Mouse (Mus musculus): ENCODE results near the gene Olfr1420. TPM values are rescaled to one million over a fixed set of nuclear protein-coding genes. Genes with fewer than 3 reads are reported as not detected.

Olfr1420 gene
- 0.29 TPM in 1 of 2 replicates, not detected in the other for polyA plus RNA-seq (2014; fragmentation: Nextera tagmentation; extraction: Ambion mirVana)

GRCm38 (mm10) chr19:11886265-11886664 is at the start of gene Olfr1420:
TSS of gene Olfr1420 (plus strand) at chr19:11886565.
- no peak within 1 kb of the TSS for H3K4me3 ChIP-seq (ENCODE audit: low read depth, low read length)
- H3K4me2 ChIP-seq = no peak within 1 kb of the TSS
- WGBS (ENCODE audit: insufficient replicate concordance) = 15% methylated on average over 1 of the region's 1 CpGs
- H3K9ac ChIP-seq (ENCODE audit: low read depth, low read length) = no peak within 1 kb of the TSS
- ATAC-seq (replicated peaks; ENCODE audit: insufficient number of reproducible peaks, low FRiP score, low TSS enrichment) = no peak
- no peaks in the 10 kb centered on the region for H3K36me3 ChIP-seq (ENCODE audit: control insufficient read depth, insufficient read depth, low read length)
- H3K27ac ChIP-seq (ENCODE audit: low read depth, low read length) = no peak within 1 kb of the TSS
- no peaks in the 10 kb centered on the region for H3K9me3 ChIP-seq (replicated peaks; ENCODE audit: control insufficient read depth, low read length)
- no peaks in the 10 kb centered on the region for H3K27me3 ChIP-seq (ENCODE audit: control insufficient read depth, insufficient read depth, low read length)
- H3K4me1 ChIP-seq (ENCODE audit: control insufficient read depth, insufficient read depth, low read length) = no peaks in the 10 kb centered on the region

GRCm38 (mm10) chr19:11839119-11839518 is 47.2 kb upstream of the Olfr1420 start, which contains the start of gene Olfr1417:
TSS of gene Olfr1417 (minus strand) at chr19:11839219.
- Histone ChIP-seq H3K4me3 (ENCODE audit: low read depth, low read length) (no peak within 1 kb of the TSS), H3K36me3 (ENCODE audit: control insufficient read depth, insufficient read depth, low read length) (no peaks in the 10 kb centered on the region), H3K27me3 (ENCODE audit: control insufficient read depth, insufficient read depth, low read length) (no peaks in the 10 kb centered on the region), H3K4me2 (no peak within 1 kb of the TSS), H3K9me3 (replicated peaks; ENCODE audit: control insufficient read depth, low read length) (no peaks in the 10 kb centered on the region), H3K27ac (ENCODE audit: low read depth, low read length) (no peak within 1 kb of the TSS), H3K9ac (ENCODE audit: low read depth, low read length) (no peak within 1 kb of the TSS), H3K4me1 (ENCODE audit: control insufficient read depth, insufficient read depth, low read length) (no peaks in the 10 kb centered on the region)
- no peak for ATAC-seq (replicated peaks; ENCODE audit: insufficient number of reproducible peaks, low FRiP score, low TSS enrichment)
- WGBS (ENCODE audit: insufficient replicate concordance) = 82% methylated on average over 4 of the region's 4 CpGs

- H3K36me3 ChIP-seq (ENCODE audit: control insufficient read depth, insufficient read depth, low read length) = no peaks in the 10 kb centered on the region
- no peaks in the 10 kb centered on the region for H3K9me3 ChIP-seq (replicated peaks; ENCODE audit: control insufficient read depth, low read length)
- no peaks in the 10 kb centered on the region for H3K4me1 ChIP-seq (ENCODE audit: control insufficient read depth, insufficient read depth, low read length)
- H3K4me2 ChIP-seq = no peak overlapping the region
- 76% methylated on average over 4 of the region's 4 CpGs for WGBS (ENCODE audit: insufficient replicate concordance)
- no peak for ATAC-seq (replicated peaks; ENCODE audit: insufficient number of reproducible peaks, low FRiP score, low TSS enrichment)
- no peak overlapping the region for H3K4me3 ChIP-seq (ENCODE audit: low read depth, low read length)
- H3K9ac ChIP-seq (ENCODE audit: low read depth, low read length) = no peak overlapping the region
- no peak overlapping the region for H3K27ac ChIP-seq (ENCODE audit: low read depth, low read length)
- H3K27me3 ChIP-seq (ENCODE audit: control insufficient read depth, insufficient read depth, low read length) = no peaks in the 10 kb centered on the region
These were observed 40.0 kb upstream of the Olfr1420 start for GRCm38 (mm10) chr19:11846333-11846732.

GRCm38 (mm10) chr19:11852652-11853051 is 33.7 kb upstream of the Olfr1420 start:
- no peaks in the 10 kb centered on the region for H3K36me3 ChIP-seq (ENCODE audit: control insufficient read depth, insufficient read depth, low read length)
- 32% methylated on average over 4 of the region's 4 CpGs for WGBS (ENCODE audit: insufficient replicate concordance)
- no peak overlapping the region for H3K4me2 ChIP-seq
- no peaks in the 10 kb centered on the region for H3K27me3 ChIP-seq (ENCODE audit: control insufficient read depth, insufficient read depth, low read length)
- H3K4me3 ChIP-seq (ENCODE audit: low read depth, low read length) = no peak overlapping the region
- no peaks in the 10 kb centered on the region for H3K4me1 ChIP-seq (ENCODE audit: control insufficient read depth, insufficient read depth, low read length)
- H3K27ac ChIP-seq (ENCODE audit: low read depth, low read length) = no peak overlapping the region
- H3K9me3 ChIP-seq (replicated peaks; ENCODE audit: control insufficient read depth, low read length) = no peaks in the 10 kb centered on the region
- ATAC-seq (replicated peaks; ENCODE audit: insufficient number of reproducible peaks, low FRiP score, low TSS enrichment) = no peak
- no peak overlapping the region for H3K9ac ChIP-seq (ENCODE audit: low read depth, low read length)

- no peak for ATAC-seq (replicated peaks; ENCODE audit: insufficient number of reproducible peaks, low FRiP score, low TSS enrichment)
- Histone ChIP-seq H3K9me3 (replicated peaks; ENCODE audit: control insufficient read depth, low read length) (no peaks in the 10 kb centered on the region), H3K9ac (ENCODE audit: low read depth, low read length) (no peak overlapping the region), H3K36me3 (ENCODE audit: control insufficient read depth, insufficient read depth, low read length) (no peaks in the 10 kb centered on the region), H3K4me2 (no peak overlapping the region), H3K4me1 (ENCODE audit: control insufficient read depth, insufficient read depth, low read length) (no peaks in the 10 kb centered on the region), H3K27me3 (ENCODE audit: control insufficient read depth, insufficient read depth, low read length) (no peaks in the 10 kb centered on the region), H3K4me3 (ENCODE audit: low read depth, low read length) (no peak overlapping the region), H3K27ac (ENCODE audit: low read depth, low read length) (no peak overlapping the region)
- WGBS (ENCODE audit: insufficient replicate concordance) = 86% methylated on average over 2 of the region's 2 CpGs
These were observed 31.5 kb upstream of the Olfr1420 start for GRCm38 (mm10) chr19:11854821-11855220.

- no peaks in the 10 kb centered on the region for H3K4me1 ChIP-seq (ENCODE audit: control insufficient read depth, insufficient read depth, low read length)
- no peak overlapping the region for H3K9ac ChIP-seq (ENCODE audit: low read depth, low read length)
- no peak for ATAC-seq (replicated peaks; ENCODE audit: insufficient number of reproducible peaks, low FRiP score, low TSS enrichment)
- WGBS (ENCODE audit: insufficient replicate concordance) = 57% methylated on average over 6 of the region's 6 CpGs
- H3K27ac ChIP-seq (ENCODE audit: low read depth, low read length) = no peak overlapping the region
- H3K4me2 ChIP-seq = no peak overlapping the region
- H3K9me3 ChIP-seq (replicated peaks; ENCODE audit: control insufficient read depth, low read length) = no peaks in the 10 kb centered on the region
- no peaks in the 10 kb centered on the region for H3K27me3 ChIP-seq (ENCODE audit: control insufficient read depth, insufficient read depth, low read length)
- no peak overlapping the region for H3K4me3 ChIP-seq (ENCODE audit: low read depth, low read length)
- no peaks in the 10 kb centered on the region for H3K36me3 ChIP-seq (ENCODE audit: control insufficient read depth, insufficient read depth, low read length)
These were observed 29.9 kb upstream of the Olfr1420 start for GRCm38 (mm10) chr19:11856506-11856905.

GRCm38 (mm10) chr19:11860966-11861365 is 25.4 kb upstream of the Olfr1420 start, which contains the start of gene Olfr1418:
TSS of gene Olfr1418 (minus strand) at chr19:11861066.
- no peaks in the 10 kb centered on the region for H3K4me1 ChIP-seq (ENCODE audit: control insufficient read depth, insufficient read depth, low read length)
- H3K27ac ChIP-seq (ENCODE audit: low read depth, low read length) = no peak within 1 kb of the TSS
- H3K9ac ChIP-seq (ENCODE audit: low read depth, low read length) = no peak within 1 kb of the TSS
- H3K4me3 ChIP-seq (ENCODE audit: low read depth, low read length) = no peak within 1 kb of the TSS
- no peak for ATAC-seq (replicated peaks; ENCODE audit: insufficient number of reproducible peaks, low FRiP score, low TSS enrichment)
- H3K4me2 ChIP-seq = no peak within 1 kb of the TSS
- H3K36me3 ChIP-seq (ENCODE audit: control insufficient read depth, insufficient read depth, low read length) = no peaks in the 10 kb centered on the region
- H3K9me3 ChIP-seq (replicated peaks; ENCODE audit: control insufficient read depth, low read length) = no peaks in the 10 kb centered on the region
- 90% methylated on average over 1 of the region's 1 CpGs for WGBS (ENCODE audit: insufficient replicate concordance)
- H3K27me3 ChIP-seq (ENCODE audit: control insufficient read depth, insufficient read depth, low read length) = no peaks in the 10 kb centered on the region

GRCm38 (mm10) chr19:11867837-11868236 is 18.5 kb upstream of the Olfr1420 start:
- no peak overlapping the region for H3K9ac ChIP-seq (ENCODE audit: low read depth, low read length)
- no peak overlapping the region for H3K4me3 ChIP-seq (ENCODE audit: low read depth, low read length)
- no peaks in the 10 kb centered on the region for H3K27me3 ChIP-seq (ENCODE audit: control insufficient read depth, insufficient read depth, low read length)
- WGBS (ENCODE audit: insufficient replicate concordance) = 69% methylated on average over 2 of the region's 2 CpGs
- no peaks in the 10 kb centered on the region for H3K9me3 ChIP-seq (replicated peaks; ENCODE audit: control insufficient read depth, low read length)
- H3K27ac ChIP-seq (ENCODE audit: low read depth, low read length) = no peak overlapping the region
- H3K36me3 ChIP-seq (ENCODE audit: control insufficient read depth, insufficient read depth, low read length) = no peaks in the 10 kb centered on the region
- no peaks in the 10 kb centered on the region for H3K4me1 ChIP-seq (ENCODE audit: control insufficient read depth, insufficient read depth, low read length)
- no peak overlapping the region for H3K4me2 ChIP-seq
- ATAC-seq (replicated peaks; ENCODE audit: insufficient number of reproducible peaks, low FRiP score, low TSS enrichment) = no peak

- ATAC-seq (replicated peaks; ENCODE audit: insufficient number of reproducible peaks, low FRiP score, low TSS enrichment) = no peak
- H3K4me2 ChIP-seq = no peak within 1 kb of the TSS
- H3K4me3 ChIP-seq (ENCODE audit: low read depth, low read length) = no peak within 1 kb of the TSS
- H3K36me3 ChIP-seq (ENCODE audit: control insufficient read depth, insufficient read depth, low read length) = no peaks in the 10 kb centered on the region
- WGBS (ENCODE audit: insufficient replicate concordance) = 49% methylated on average over 1 of the region's 1 CpGs
- no peaks in the 10 kb centered on the region for H3K27me3 ChIP-seq (ENCODE audit: control insufficient read depth, insufficient read depth, low read length)
- H3K9ac ChIP-seq (ENCODE audit: low read depth, low read length) = no peak within 1 kb of the TSS
- H3K9me3 ChIP-seq (replicated peaks; ENCODE audit: control insufficient read depth, low read length) = no peaks in the 10 kb centered on the region
- H3K4me1 ChIP-seq (ENCODE audit: control insufficient read depth, insufficient read depth, low read length) = no peaks in the 10 kb centered on the region
- no peak within 1 kb of the TSS for H3K27ac ChIP-seq (ENCODE audit: low read depth, low read length)
These were observed 11.4 kb upstream of the Olfr1420 start, which contains the start of gene Olfr1419 for GRCm38 (mm10) chr19:11875006-11875405. TSS of gene Olfr1419 (minus strand) at chr19:11875106.
